Mouse (Mus musculus) spleen, adult 2 months (tissue): ENCODE measurements around the gene Olfr354. TPM values are rescaled to one million over a fixed set of nuclear protein-coding genes. Genes with fewer than 3 reads are reported as not detected.

Experiments used
- DNase-seq, 2 experiments: peaks; one replicate each; pipeline versions ENCODE4 v3.0.0 to v3.0.0-alpha.2; 2012 to 2021; ENCODE audit warnings: low spot score in 2 of 2, low read depth in 1 of 2
- H3K27ac ChIP-seq: fragments of 200-500 bp; 2 replicates; pipeline ENCODE4 v1.5.1; 2012; ENCODE audit warnings: low read length, inconsistent platforms; ENCODE audit not compliant: insufficient read depth
- H3K27me3 ChIP-seq: fragments of 200-500 bp; 2 replicates; pipeline ENCODE4 v1.6.1; 2012; ENCODE audit warnings: mild to moderate bottlenecking, moderate library complexity, low read length, inconsistent platforms; ENCODE audit not compliant: control insufficient read depth, insufficient read depth
- H3K36me3 ChIP-seq: fragments of 200-500 bp; 2 replicates; pipeline ENCODE4 v1.6.1; 2012; ENCODE audit warnings: mild to moderate bottlenecking, low read length, inconsistent platforms; ENCODE audit not compliant: control insufficient read depth, insufficient read depth
- H3K4me1 ChIP-seq: fragments of 200-500 bp; 2 replicates; pipeline ENCODE4 v1.6.1; 2011; ENCODE audit warnings: inconsistent platforms; ENCODE audit not compliant: control insufficient read depth, insufficient read depth, insufficient read length
- H3K4me3 ChIP-seq: fragments of 200-500 bp; 2 replicates; pipeline ENCODE4 v1.5.1; 2011; ENCODE audit warnings: mild to moderate bottlenecking, inconsistent platforms; ENCODE audit not compliant: insufficient read depth, insufficient read length; ENCODE audit errors: extremely low read depth
- CTCF ChIP-seq: fragments of 200-500 bp; IDR thresholded peaks from 2 replicates; pipeline ENCODE4 v1.5.1; 2011; ENCODE audit warnings: mild to moderate bottlenecking, inconsistent platforms; ENCODE audit not compliant: insufficient read depth, insufficient read length, insufficient replicate concordance; ENCODE audit errors: extremely low read depth
- POLR2A ChIP-seq: fragments of 200-500 bp; IDR thresholded peaks from 2 replicates; pipeline ENCODE4 v1.6.1; 2011; ENCODE audit warnings: low read depth, low read length, inconsistent platforms
- WGBS: fragments of 180-500 bp; shearing (Covaris S2); methylation state at CpG from one replicate; pipeline ENCODE4 v1.1.7; 2018; 5-methylcytosine and 5-hydroxymethylcytosine counted together
- polyA plus RNA-seq: library from polyadenylated mRNA; depleted of rRNA; stranded (reverse); fragments of >200 nt; gene quantifications from 2 replicates; pipeline ENCODE4 v1.2.3, GENCODE M21; 2012; rRNA removed

Gene Olfr354
- polyA plus RNA-seq, result not detected in 2 replicates

GRCm38 (mm10) chr2:36905380-36905779 is at the start of gene Olfr354:
Gene Olfr354 (plus strand): TSS chr2:36905680.
- DNase-seq, result no peak
- TF ChIP-seq POLR2A (no peak), CTCF (no peak)
- H3K36me3 ChIP-seq, result no peaks in the 10 kb centered on the region
- no peaks in the 10 kb centered on the region for H3K4me1 ChIP-seq
- H3K27me3 ChIP-seq, result no peaks in the 10 kb centered on the region
- no peak within 1 kb of the TSS for H3K4me3 ChIP-seq
- H3K27ac ChIP-seq, result no peak within 1 kb of the TSS

DNA sequence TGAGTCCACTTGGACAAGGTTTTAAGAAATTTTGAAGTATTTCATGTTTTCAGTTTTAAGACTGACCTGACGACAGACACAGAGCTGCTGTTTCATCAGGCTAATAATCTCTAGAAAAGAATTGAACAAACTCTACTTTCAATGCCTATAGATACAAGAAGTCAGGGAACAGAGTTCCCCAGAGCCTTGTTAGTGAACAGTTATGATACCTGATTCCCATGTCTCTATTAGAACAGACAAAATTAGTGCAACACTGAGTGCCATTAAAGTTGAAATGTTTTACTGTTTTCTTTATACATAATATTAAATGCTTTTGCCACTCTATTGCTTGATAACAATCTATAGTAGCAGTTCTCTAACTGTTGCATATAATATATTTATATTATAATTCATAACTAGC is 42.9 kb upstream of the Olfr354 start, which contains the start of gene Olfr351:
Olfr351 (minus strand) TSS at position 101 of the 400 bp plus-strand sequence.
- H3K36me3 ChIP-seq, result no peaks in the 10 kb centered on the region
- no peaks in the 10 kb centered on the region for H3K4me1 ChIP-seq
- H3K27ac ChIP-seq, result no peak within 1 kb of the TSS
- DNase-seq, result no peak
- no peaks in the 10 kb centered on the region for H3K27me3 ChIP-seq
- 93% methylated on average over 1 of the region's 1 CpGs for WGBS
- TF ChIP-seq POLR2A, result no peak
- no peak for TF ChIP-seq CTCF
- H3K4me3 ChIP-seq, result no peak within 1 kb of the TSS

- WGBS, result 87% methylated on average over 1 of the region's 1 CpGs
- no peaks in the 10 kb centered on the region for H3K4me1 ChIP-seq
- no peak within 1 kb of the TSS for H3K4me3 ChIP-seq
- TF ChIP-seq POLR2A (no peak), CTCF (no peak)
- H3K36me3 ChIP-seq, result no peaks in the 10 kb centered on the region
- no peak within 1 kb of the TSS for H3K27ac ChIP-seq
- no peak for DNase-seq
- no peaks in the 10 kb centered on the region for H3K27me3 ChIP-seq
These were observed 37.3 kb upstream of the Olfr354 start, which contains the start of gene Olfr352 for GRCm38 (mm10) chr2:36868160-36868559. Gene Olfr352 (plus strand): TSS chr2:36868460.

GRCm38 (mm10) chr2:36892836-36893235 is 12.6 kb upstream of the Olfr354 start, which contains the start of gene Olfr353:
Gene Olfr353 (minus strand): TSS chr2:36892936.
- Histone ChIP-seq H3K4me3 (no peak within 1 kb of the TSS), H3K27ac (no peak within 1 kb of the TSS), H3K4me1 (no peaks in the 10 kb centered on the region), H3K27me3 (no peaks in the 10 kb centered on the region), H3K36me3 (no peaks in the 10 kb centered on the region)
- DNase-seq, result no peak
- TF ChIP-seq CTCF (no peak), POLR2A (no peak)

- no peak for DNase-seq
- Histone ChIP-seq H3K36me3 (no peaks in the 10 kb centered on the region), H3K4me1 (no peaks in the 10 kb centered on the region), H3K27me3 (no peaks in the 10 kb centered on the region), H3K27ac (no peak overlapping the region), H3K4me3 (no peak overlapping the region)
- TF ChIP-seq CTCF (no peak), POLR2A (no peak)
These were observed 8.4 kb upstream of the Olfr354 start for GRCm38 (mm10) chr2:36897114-36897513.

DNA sequence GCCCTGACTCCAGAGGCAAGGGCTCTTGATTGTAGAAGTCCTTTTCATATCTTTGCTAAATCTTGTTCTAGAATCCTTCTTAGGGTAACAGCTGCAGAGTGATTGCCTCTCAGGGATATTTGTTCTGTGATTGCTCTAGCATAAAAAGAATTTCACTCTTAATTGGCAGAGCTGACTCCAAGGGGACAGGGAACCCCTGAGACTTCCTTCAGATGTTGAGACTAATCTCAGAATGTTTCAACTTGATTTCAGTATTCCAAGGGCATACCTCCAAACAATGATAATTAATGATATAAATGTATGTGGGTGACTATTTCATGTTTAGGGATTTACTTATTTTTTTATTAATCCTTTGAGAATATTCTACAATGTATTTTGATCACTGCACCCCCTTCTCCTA is 23.3 kb downstream of the Olfr354 start, which contains the start of gene Olfr355:
Olfr355 (minus strand) TSS at position 101 of the 400 bp plus-strand sequence.
- Histone ChIP-seq H3K27ac (no peak within 1 kb of the TSS), H3K27me3 (no peaks in the 10 kb centered on the region), H3K4me1 (no peaks in the 10 kb centered on the region), H3K4me3 (no peak within 1 kb of the TSS), H3K36me3 (no peaks in the 10 kb centered on the region)
- no peak for DNase-seq
- TF ChIP-seq CTCF, result no peak
- no peak for TF ChIP-seq POLR2A

DNA sequence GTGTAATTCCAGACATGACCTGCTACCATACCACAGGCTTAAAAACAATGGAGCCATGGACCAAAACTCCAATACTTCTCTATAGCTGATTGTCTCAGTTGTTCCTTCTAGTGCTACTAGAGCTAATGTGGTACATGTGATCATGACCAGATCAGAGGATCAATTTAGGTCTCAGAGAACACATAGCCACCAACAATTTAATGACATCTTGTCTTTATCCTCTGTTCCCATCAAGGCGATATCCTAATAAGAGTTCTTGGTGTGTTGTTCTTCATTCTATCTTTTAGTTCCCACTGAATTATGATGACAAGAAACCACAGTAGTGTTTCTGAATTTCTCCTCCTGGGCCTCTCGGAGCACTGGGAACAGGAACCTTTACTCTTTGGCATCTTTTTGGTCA is 31.3 kb downstream of the Olfr354 start, which contains the start of gene Olfr356:
Olfr356 (plus strand) TSS at position 301 of the 400 bp plus-strand sequence.
- no peak for TF ChIP-seq CTCF
- no peak for TF ChIP-seq POLR2A
- Histone ChIP-seq H3K27me3 (no peaks in the 10 kb centered on the region), H3K4me3 (no peak within 1 kb of the TSS), H3K4me1 (no peaks in the 10 kb centered on the region), H3K36me3 (no peaks in the 10 kb centered on the region), H3K27ac (no peak within 1 kb of the TSS)
- WGBS, result 87% methylated on average over 2 of the region's 2 CpGs
- DNase-seq, result no peak

Other genes with a start within 250 kb of the Olfr354 start
- not detected in 2 replicates for gene Olfr346, start 219.9 kb upstream of the Olfr354 start, polyA plus RNA-seq
- gene Olfr347, start 173.8 kb upstream of the Olfr354 start, polyA plus RNA-seq, result not detected in 2 replicates
- gene Olfr348, start 121.4 kb upstream of the Olfr354 start, polyA plus RNA-seq, result not detected in 2 replicates
- not detected in 2 replicates for gene Olfr50, start 115.1 kb upstream of the Olfr354 start, polyA plus RNA-seq
- gene Olfr3, start 88.6 kb upstream of the Olfr354 start, polyA plus RNA-seq, result not detected in 2 replicates
- gene Olfr350, start 59.4 kb upstream of the Olfr354 start, polyA plus RNA-seq, result not detected in 2 replicates
- gene Olfr351, start 43.0 kb upstream of the Olfr354 start, polyA plus RNA-seq, result not detected in 2 replicates
- not detected in 2 replicates for gene Olfr352, start 37.2 kb upstream of the Olfr354 start, polyA plus RNA-seq
- gene Olfr353, start 12.7 kb upstream of the Olfr354 start, polyA plus RNA-seq, result not detected in 2 replicates
- gene Olfr355, start 23.2 kb downstream of the Olfr354 start, polyA plus RNA-seq, result not detected in 2 replicates
- gene Olfr356, start 31.4 kb downstream of the Olfr354 start, polyA plus RNA-seq, result not detected in 2 replicates
- gene Olfr357, start 88.1 kb downstream of the Olfr354 start, polyA plus RNA-seq, result not detected in 2 replicates
- gene Olfr358, start 103.7 kb downstream of the Olfr354 start, polyA plus RNA-seq, result not detected in 2 replicates
- not detected in 2 replicates for gene Olfr360, start 160.1 kb downstream of the Olfr354 start, polyA plus RNA-seq
- not detected in 2 replicates for gene Olfr361, start 183.6 kb downstream of the Olfr354 start, polyA plus RNA-seq
- not detected in 2 replicates for gene Olfr362, start 212.2 kb downstream of the Olfr354 start, polyA plus RNA-seq
- not detected in 2 replicates for gene Olfr364-ps1, start 233.6 kb downstream of the Olfr354 start, polyA plus RNA-seq